Mouse (Mus musculus) midbrain, embryonic 11.5 days (tissue): Measurements from ENCODE around the gene Jun. TPM values are rescaled to one million over a fixed set of nuclear protein-coding genes. Genes with fewer than 3 reads are reported as not detected.

ENCODE experiments used
- ATAC-seq: fragments of 200-750 bp; cut with Nextera tagmentation; 2 replicates; pipeline ENCODE4 v1.8.0; 2017; ENCODE audit warnings: moderate TSS enrichment, moderate library complexity; ENCODE audit not compliant: low FRiP score
- DNase-seq: peaks from one replicate; pipeline ENCODE4 v3.0.0; 2015; ENCODE audit warnings: low spot score; ENCODE audit errors: missing footprints
- H3K27ac ChIP-seq: fragments of 300-500 bp; sonication (generic); 2 replicates; pipeline ENCODE4 v1.5.1; 2014; ENCODE audit warnings: low read depth, low read length
- H3K27me3 ChIP-seq: fragments of 300-500 bp; sonication (generic); 2 replicates; pipeline ENCODE4 v1.6.1; 2014; ENCODE audit warnings: mild to moderate bottlenecking, low read length, moderate library complexity, mixed read lengths; ENCODE audit not compliant: control insufficient read depth, insufficient read depth
- H3K36me3 ChIP-seq: fragments of 300-500 bp; sonication (generic); 2 replicates; pipeline ENCODE4 v1.6.1; 2014; ENCODE audit warnings: mild to moderate bottlenecking, low read length, moderate library complexity, mixed read lengths; ENCODE audit not compliant: control insufficient read depth, insufficient read depth
- H3K4me1 ChIP-seq: fragments of 300-500 bp; sonication (generic); 2 replicates; pipeline ENCODE4 v1.6.1; 2014; ENCODE audit warnings: low read length; ENCODE audit not compliant: control insufficient read depth, insufficient read depth
- H3K4me2 ChIP-seq: fragments of 300-500 bp; sonication (generic); 2 replicates; pipeline ENCODE4 v1.6.1; 2014; ENCODE audit warnings: mild to moderate bottlenecking, moderate library complexity
- H3K4me3 ChIP-seq: fragments of 300-500 bp; sonication (generic); 2 replicates; pipeline ENCODE4 v1.5.1; 2014; ENCODE audit warnings: low read depth, low read length
- H3K9ac ChIP-seq: fragments of 300-500 bp; sonication (generic); 2 replicates; pipeline ENCODE4 v1.6.1; 2014; ENCODE audit warnings: low read length
- H3K9me3 ChIP-seq: fragments of 300-500 bp; sonication (generic); 2 replicates; pipeline ENCODE4 v1.6.1; 2016; ENCODE audit warnings: low read length; ENCODE audit not compliant: control insufficient read depth
- WGBS: fragments of 180-500 bp; shearing (Covaris S2); extraction: QIAGEN DNeasy Blood & Tissue Kit; methylation state at CpG from one replicate; pipeline ENCODE4 v1.1.7; 2014; 5-methylcytosine and 5-hydroxymethylcytosine counted together
- polyA plus RNA-seq: library from polyadenylated mRNA; unstranded; fragments of >200 nt; fragmentation: Nextera tagmentation; extraction: Ambion mirVana; gene quantifications from 2 replicates; pipeline ENCODE4 v1.2.1, GENCODE M21; 2014

Jun gene
- polyA plus RNA-seq, 1 experiment from 2014 or later: 29.1 TPM

DNA sequence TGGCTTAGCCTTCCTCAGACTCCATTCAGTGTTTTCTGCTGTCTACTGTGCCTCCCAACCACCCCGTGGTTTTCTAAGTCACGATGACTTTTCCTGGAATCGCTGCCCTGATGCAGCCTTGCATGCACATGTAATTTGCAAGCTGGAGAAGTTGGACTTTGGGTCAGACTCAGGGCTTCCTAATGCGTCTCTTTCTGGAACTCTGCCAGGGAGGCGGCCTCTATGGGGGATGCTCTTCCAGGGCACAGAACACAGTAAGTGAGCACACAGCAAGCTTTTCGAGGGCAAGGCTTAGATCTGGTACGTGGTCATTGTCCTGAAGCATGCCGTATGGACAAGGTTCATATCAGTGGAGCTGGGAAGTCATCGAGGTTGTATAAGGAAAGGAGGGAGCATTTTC, 10.9 kb upstream of the Jun start:
- 87% methylated on average over 9 of the region's 9 CpGs for WGBS
- Histone ChIP-seq H3K27ac (no peak overlapping the region), H3K27me3 (no peaks in the 10 kb centered on the region), H3K4me3 (no peak overlapping the region), H3K4me2 (no peak overlapping the region), H3K36me3 (no peaks in the 10 kb centered on the region), H3K9ac (no peak overlapping the region), H3K9me3 (no peaks in the 10 kb centered on the region), H3K4me1 (no peaks in the 10 kb centered on the region)
- DNase-seq: no peak
- ATAC-seq: no peak

DNA sequence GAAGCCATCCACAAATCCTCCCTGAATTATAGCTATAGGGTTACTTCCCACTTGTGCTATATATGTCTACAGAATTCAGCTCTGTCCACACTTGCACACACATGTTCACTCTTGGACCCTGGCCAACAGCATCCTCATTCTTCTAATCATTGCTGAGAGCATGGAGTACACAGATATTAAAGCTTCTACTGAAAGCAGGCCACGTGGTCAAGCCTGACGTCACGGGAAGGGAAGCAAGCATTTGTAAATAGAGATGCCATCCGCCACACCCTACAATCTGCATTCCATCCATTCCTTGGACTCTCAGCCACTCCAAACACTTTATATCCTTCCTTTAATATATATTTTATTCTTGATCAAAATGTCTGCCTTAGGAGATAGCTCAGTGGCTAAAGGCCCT, 5.2 kb upstream of the Jun start:
- H3K36me3 ChIP-seq: no peaks in the 10 kb centered on the region
- no peak overlapping the region for H3K4me3 ChIP-seq
- no peaks in the 10 kb centered on the region for H3K27me3 ChIP-seq
- ATAC-seq: no peak
- 92% methylated on average over 4 of the region's 4 CpGs for WGBS
- no peak overlapping the region for H3K9ac ChIP-seq
- no peak overlapping the region for H3K4me2 ChIP-seq
- DNase-seq: no peak
- no peaks in the 10 kb centered on the region for H3K9me3 ChIP-seq
- no peak overlapping the region for H3K27ac ChIP-seq
- no peaks in the 10 kb centered on the region for H3K4me1 ChIP-seq

DNA sequence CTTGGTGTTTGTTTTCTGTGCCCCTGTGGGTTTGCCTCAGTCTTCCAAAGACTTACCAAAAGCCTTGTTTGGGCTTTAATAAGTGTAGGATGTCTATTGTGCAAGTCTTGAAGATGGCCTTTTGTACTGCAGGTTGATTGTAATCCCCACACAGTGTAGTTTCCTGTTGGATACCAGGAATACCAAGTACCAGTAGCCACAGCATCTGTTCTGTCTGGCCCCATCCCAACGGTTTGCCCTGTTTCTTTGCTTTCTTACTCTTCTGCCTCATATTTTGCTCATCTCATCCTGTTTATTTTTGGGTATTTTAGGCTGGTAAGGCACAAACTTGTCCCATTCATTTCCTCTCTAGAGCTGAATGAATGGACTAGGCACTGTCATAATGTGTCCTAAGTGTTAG, 3.3 kb upstream of the Jun start:
- ATAC-seq (no peak), DNase-seq (no peak)
- H3K27ac ChIP-seq: no peak overlapping the region
- H3K27me3 ChIP-seq: no peaks in the 10 kb centered on the region
- 67% methylated on average over 1 of the region's 1 CpGs for WGBS
- no peaks in the 10 kb centered on the region for H3K4me1 ChIP-seq
- no peak overlapping the region for H3K9ac ChIP-seq
- H3K9me3 ChIP-seq: no peaks in the 10 kb centered on the region
- H3K4me3 ChIP-seq: no peak overlapping the region
- H3K36me3 ChIP-seq: no peaks in the 10 kb centered on the region
- H3K4me2 ChIP-seq: no peak overlapping the region

DNA sequence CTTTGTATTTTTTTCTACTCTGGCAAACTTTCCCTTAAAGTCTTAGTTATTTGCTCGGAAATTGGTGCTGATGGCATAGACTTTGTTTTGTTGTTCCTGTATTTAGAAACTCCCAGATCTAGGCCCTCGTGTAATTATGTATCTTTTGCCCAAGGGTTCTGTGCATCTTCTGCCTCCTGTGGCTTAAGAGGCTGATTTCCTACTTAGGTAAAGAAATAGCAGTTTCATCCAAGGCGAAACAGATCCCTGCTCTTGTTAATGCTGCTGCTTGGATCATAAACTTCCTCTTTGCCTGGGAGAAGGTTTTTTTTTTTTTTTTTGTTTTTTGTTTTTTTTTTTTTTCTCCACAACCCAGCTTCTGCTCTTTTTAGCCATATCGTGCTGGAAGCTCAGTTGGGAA, 2.3 kb upstream of the Jun start:
- Histone ChIP-seq H3K27ac (no peak overlapping the region), H3K9me3 (no peaks in the 10 kb centered on the region), H3K27me3 (no peaks in the 10 kb centered on the region), H3K4me1 (peaks cover 3% of the 10 kb centered on the region), H3K4me2 (peak overlapping the region; percentile 55; the same call in 1 of the 2 replicates), H3K4me3 (no peak overlapping the region), H3K9ac (no peak overlapping the region), H3K36me3 (no peaks in the 10 kb centered on the region)
- no peak for ATAC-seq
- DNase-seq: no peak
- 59% methylated on average over 4 of the region's 4 CpGs for WGBS

DNA sequence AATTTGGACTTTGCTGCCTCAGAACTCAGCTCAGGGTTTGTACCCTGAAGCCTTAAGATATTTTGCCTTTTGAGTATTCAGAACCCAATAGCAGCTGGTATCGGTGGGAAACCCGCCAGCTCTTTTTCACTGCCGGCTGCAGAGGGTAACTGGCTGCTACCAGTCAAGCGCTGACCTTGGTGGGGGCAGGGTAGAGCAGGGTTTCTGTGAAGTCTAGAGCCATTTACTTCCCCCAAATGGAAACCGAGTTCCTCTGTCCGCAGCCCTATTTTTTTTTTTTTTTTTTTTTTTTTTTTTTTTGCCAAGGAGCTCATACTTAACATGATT, 1.7 kb upstream of the Jun start:
- no peaks in the 10 kb centered on the region for H3K36me3 ChIP-seq
- peaks cover 6% of the 10 kb centered on the region for H3K4me1 ChIP-seq
- H3K27me3 ChIP-seq: no peaks in the 10 kb centered on the region
- H3K9ac ChIP-seq: peak overlapping the region; percentile 26; the same call in 1 of the 2 replicates
- peak overlapping the region; percentile 86 for H3K4me3 ChIP-seq
- 2% methylated on average over 6 of the region's 6 CpGs for WGBS
- H3K4me2 ChIP-seq: peak overlapping the region; percentile 55
- DNase-seq (no peak), ATAC-seq (no peak)
- no peaks in the 10 kb centered on the region for H3K9me3 ChIP-seq
- no peak overlapping the region for H3K27ac ChIP-seq

DNA sequence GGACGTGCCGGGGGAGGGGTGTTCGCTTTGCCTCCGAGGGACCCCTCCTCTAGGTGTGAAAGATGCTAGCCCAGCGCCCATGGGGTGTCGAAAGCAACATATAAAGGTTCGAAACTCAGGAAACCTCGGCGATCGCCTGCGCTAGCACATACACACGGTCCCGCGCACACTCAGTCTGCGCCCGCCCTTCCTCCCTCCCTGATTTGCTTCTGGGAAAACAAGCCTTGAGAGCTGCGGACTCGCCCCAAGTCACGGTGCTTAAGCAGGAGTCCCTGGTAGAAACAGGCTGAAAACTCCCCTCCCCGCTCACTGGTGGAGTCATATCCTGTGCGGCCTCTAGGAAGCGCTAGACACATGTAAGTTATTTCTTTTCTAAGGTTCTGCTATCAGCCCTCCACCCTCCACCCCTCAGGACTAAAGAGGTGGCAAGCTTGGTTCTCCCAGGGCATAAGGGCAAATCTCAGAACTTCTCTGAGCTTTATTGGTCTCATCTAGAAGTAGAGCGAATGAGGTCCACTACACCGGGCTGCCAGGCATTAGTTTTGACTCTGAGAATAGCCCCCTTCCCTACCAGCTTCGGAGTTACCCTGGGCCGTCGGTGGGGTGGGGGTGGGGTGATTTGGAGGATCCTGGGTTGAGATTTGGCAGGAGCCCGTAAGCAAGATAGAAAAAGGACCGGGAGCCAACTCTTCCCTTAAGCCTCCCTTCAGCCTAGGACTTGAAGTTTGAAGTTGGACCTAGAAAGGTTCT, 1.2 kb upstream of the Jun start:
- peak overlapping the region; percentile 86 for H3K4me3 ChIP-seq
- under 1% methylated on average over 29 of the region's 29 CpGs for WGBS

DNA sequence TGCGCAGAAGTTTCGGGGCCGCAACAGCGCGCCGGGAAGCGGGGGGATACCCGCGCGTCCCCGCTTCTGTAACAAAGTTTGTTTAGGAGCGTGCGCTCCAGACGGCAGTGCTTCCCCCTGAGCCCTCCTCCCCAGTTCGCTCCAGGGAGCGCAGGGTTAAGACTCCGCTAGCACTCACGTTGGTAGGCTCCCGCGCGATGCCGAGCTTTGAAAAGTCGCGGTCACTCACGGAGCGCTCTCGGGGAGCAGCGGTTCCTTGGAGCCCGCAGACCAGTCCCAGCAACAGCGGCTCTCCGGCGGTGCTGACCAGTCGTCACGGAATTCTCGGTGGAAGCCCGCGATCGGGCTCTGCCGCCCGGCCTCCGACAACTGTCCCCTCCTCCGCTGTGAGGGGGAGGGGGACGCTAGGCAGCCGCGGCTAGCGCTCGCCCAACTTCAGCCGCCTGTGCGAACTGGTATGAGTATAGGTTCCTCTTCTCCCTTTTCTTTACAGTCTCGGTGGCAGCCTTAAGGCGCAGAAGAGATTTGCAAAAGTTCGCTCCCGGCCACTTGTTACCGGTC, 631 bp downstream of the Jun start:
- peak overlapping the region; percentile 89 for H3K9ac ChIP-seq
- no peaks in the 10 kb centered on the region for H3K36me3 ChIP-seq
- H3K9me3 ChIP-seq: no peaks in the 10 kb centered on the region
- H3K4me2 ChIP-seq: peak overlapping the region; percentile 94
- H3K27me3 ChIP-seq: no peaks in the 10 kb centered on the region
- peak; percentile 6 for ATAC-seq
- H3K4me1 ChIP-seq: peaks cover 12% of the 10 kb centered on the region
- H3K27ac ChIP-seq: peak overlapping the region; percentile 89
- under 1% methylated on average over 50 of the region's 54 CpGs for WGBS
- peak; percentile 96 for DNase-seq
- H3K4me3 ChIP-seq: peak overlapping the region; percentile 86

More for the DNA sequence above, 1.2 kb upstream of the Jun start:
- peak; percentile 98 for DNase-seq
- peak; percentile 54 for ATAC-seq
- Histone ChIP-seq H3K4me2 (peak overlapping the region; percentile 55), H3K36me3 (no peaks in the 10 kb centered on the region), H3K27me3 (no peaks in the 10 kb centered on the region), H3K4me1 (peaks cover 11% of the 10 kb centered on the region), H3K27ac (peak overlapping the region; percentile 96), H3K9me3 (no peaks in the 10 kb centered on the region), H3K9ac (peak overlapping the region; percentile 86)

DNA sequence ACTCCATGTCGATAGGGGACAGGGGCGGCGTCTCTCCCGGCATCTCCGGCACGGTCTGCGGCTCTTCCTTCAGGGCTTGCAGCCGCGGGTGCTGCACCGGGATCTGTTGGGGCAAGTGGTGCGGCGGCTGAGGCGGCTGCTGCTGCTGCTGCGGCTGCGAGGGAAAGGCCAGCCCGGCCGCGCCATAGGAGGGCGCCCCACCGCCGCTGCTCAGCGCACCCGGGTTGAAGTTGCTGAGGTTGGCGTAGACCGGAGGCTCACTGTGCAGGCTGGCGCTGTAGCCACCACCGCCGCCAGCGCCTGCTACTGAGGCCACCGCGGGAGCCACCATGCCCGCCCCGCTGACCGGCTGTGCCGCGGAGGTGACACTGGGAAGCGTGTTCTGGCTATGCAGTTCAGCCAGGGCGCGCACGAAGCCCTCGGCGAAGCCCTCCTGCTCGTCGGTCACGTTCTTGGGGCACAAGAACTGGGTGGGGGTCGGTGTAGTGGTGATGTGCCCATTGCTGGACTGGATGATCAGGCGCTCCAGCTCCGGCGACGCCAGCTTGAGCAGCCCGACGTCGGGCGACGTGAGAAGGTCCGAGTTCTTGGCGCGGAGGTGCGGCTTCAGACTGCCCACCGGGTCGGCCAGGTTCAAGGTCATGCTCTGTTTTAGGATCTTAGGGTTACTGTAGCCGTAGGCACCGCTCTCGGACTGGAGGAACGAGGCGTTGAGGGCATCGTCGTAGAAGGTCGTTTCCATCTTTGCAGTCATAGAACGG, 1.3 kb downstream of the Jun start:
- Histone ChIP-seq H3K4me2 (peak overlapping the region; percentile 94), H3K9ac (peak overlapping the region; percentile 89), H3K4me3 (peak overlapping the region; percentile 86), H3K4me1 (peaks cover 12% of the 10 kb centered on the region), H3K36me3 (no peaks in the 10 kb centered on the region), H3K27me3 (no peaks in the 10 kb centered on the region), H3K27ac (peak overlapping the region; percentile 89), H3K9me3 (no peaks in the 10 kb centered on the region)
- ATAC-seq (peak; percentile 6), DNase-seq (peak; percentile 96)
- WGBS: under 1% methylated on average over 70 of the region's 70 CpGs
